Mouse (Mus musculus) left cerebral cortex, adult 11 months (tissue): ENCODE measurements at regions not wholly inside any gene's neighbourhood (a gene's known extent, or its start where the extent isn't known, plus 50 kb on each side); places are given as distances from the start of the nearest gene placed in this dataset.

Experiments
- DNase-seq: peaks from one replicate; pipeline ENCODE4 v3.0.0; 2022; ENCODE audit warnings: low spot score

- DNase-seq: no peak
Observed at GRCm38 (mm10) chr8:92065554-92066239, 263.8 kb upstream of the Irx3 start.

DNA sequence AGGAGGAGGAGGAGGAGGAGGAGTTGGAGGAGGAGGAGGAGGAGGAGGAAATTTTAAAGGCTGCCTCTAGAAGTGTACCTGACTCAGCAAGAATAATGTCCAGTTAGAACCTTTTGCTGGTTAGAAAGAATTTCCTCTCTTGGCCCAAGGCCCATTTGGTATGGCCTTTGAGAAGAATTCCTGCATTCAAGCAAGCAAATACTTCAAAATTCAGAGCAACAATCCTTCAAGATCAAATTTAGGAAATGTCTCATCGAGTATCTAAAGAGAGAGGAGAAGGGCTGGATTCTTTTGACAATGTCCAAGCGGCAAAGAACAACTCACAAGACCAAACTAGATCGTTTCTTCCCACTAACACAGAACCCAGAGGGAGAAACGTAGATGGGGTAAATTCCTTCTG is 263.1 kb upstream of the Irx3 start:
- no peak for DNase-seq

- DNase-seq: no peak
Observed at GRCm38 (mm10) chr8:92064175-92064821, 262.4 kb upstream of the Irx3 start.

DNA sequence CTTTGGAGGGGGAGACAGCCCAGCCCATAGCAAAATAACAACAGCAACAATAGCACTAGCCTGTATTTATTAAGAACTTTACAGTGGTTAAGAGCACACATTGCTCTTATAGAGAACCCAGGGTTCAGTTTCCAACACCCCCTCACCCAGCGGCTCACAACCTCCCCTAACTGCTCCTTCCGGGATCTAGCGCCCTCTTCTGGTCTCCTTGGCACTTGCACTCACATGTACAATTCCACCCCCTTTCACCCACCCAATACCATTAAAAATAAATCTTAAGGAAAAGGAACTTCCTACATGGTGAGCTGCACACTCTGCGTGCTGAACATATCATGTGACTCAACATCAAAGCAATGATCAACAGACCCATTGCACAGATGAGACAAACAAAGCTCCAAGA is 261.5 kb upstream of the Irx3 start:
- DNase-seq: no peak

GRCm38 (mm10) chr8:92059471-92059870 is 257.6 kb upstream of the Irx3 start:
- no peak for DNase-seq

DNA sequence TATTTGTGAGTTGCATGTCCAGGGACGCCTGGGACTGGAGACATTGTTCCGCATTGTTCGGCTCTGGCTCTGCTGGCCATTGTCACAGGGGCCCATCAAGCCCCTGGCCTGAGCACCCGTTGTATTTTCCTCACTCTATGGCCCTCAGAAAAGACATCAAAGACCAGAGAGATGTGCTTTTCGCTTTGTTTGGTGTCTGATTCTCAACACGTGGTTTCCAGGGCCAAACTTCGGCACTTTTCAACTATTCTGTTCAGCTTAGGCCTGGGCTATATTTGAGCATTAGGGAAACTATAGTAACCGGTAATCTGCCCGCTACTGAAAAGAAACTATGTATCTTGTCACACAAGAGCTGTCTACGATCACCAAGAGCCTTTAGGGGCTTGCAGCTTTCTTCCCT is 257.1 kb upstream of the Irx3 start:
- DNase-seq: no peak

- DNase-seq: no peak
Observed at GRCm38 (mm10) chr8:92057857-92058256, 256.0 kb upstream of the Irx3 start.

GRCm38 (mm10) chr8:92055590-92055989 is 253.7 kb upstream of the Irx3 start:
- no peak for DNase-seq

DNA sequence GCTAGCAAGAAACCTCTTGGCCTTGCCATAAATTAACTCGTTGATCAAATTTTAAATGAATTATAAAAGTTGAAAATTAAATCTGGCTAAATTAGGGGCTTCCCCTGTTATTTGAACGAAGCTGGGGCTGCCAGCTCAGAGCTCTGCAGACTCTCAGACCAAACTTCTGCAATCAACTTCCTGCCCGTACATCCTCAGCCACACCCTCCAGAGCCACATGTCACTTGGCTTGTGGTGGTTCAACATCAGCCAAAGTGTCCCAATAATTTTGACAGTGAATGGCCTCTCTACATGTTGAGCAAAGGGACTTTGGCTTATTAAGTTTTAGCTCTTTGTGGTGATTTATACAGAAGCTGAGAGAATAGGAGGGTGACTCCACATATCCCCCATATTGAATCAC is 242.8 kb upstream of the Irx3 start:
- DNase-seq: no peak

GRCm38 (mm10) chr8:92042951-92043350 is 241.1 kb upstream of the Irx3 start:
- no peak for DNase-seq

GRCm38 (mm10) chr8:92029954-92030353 is 228.1 kb upstream of the Irx3 start:
- no peak for DNase-seq

DNA sequence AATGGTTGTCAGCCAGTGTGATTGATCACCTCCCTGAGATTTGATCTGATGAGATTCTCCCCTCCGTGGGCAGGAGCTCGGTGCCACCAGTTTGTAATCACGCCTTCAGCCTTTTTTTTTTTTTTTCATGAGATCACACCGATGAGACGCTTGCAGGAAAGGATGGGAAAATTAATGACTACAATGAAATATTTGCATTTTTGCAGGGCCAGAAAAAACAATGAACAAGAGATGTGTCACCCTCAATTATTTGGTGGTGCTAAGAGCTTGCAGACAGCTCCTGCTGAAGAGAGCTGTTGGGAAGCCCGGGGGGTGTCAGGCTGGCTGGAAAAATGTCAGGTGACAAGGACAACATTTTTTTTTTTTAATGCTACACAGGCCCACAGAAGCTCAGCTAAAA is 227.6 kb upstream of the Irx3 start:
- no peak for DNase-seq

DNA sequence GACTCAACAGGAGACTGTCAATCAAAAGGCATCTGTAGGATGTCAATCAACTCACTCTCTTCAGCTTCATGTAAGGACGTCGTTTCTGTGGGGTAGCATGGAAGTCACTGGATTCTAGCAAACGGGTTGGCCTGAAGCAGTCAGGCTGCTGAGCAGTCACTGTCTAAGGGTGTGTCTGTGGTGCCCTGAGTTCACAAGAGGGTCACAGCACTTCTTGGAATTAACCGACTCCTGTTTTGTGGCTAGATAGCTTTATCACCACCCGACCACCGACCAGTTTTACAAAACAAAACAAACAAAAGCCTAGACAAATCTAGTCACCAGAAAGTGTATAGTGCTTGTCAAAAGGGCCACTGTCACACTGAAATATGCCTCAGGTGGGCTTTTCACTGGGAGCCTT is 226.4 kb upstream of the Irx3 start:
- DNase-seq: no peak

GRCm38 (mm10) chr8:92024133-92024532 is 222.3 kb upstream of the Irx3 start:
- no peak for DNase-seq

DNA sequence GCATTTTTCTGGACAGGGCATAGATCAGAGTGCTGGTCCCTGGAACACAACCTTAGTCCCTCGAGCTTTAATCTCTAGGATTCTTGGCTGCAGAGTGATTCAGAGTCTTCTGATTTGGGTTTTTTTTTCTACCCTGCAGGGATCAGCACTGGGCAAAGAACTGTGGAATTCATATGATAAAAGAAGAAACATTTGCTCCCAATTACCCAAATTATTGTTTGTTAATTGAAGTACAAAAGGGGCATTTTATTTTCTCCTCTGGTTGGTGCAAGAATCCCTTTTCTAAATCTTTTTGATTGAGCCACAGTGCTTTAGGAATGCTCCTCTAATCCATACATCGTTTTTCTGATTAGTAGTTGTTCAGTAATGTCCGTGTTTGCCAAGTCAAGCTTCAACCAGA is 219.7 kb upstream of the Irx3 start:
- DNase-seq: no peak

GRCm38 (mm10) chr8:92014704-92015103 is 212.8 kb upstream of the Irx3 start:
- no peak for DNase-seq

DNA sequence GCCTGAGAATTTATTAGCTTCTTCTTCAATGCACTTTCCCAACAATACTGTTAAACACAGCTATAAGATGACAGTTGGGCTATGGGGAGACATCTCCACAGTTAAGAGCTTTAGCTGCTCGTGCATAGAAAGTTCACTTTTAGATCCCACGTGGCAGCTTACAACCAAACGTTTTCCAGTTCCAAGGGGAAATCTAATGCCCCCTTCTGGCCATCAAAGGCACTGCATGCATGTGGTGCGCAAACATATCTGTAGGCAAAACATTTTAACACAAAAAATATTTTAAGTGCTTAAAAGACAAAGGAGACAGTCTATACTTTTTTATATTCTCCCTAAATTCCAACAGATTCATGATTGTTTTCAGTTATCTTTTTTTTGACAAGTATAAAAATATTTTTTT is 211.3 kb upstream of the Irx3 start:
- no peak for DNase-seq

- no peak for DNase-seq
Observed at GRCm38 (mm10) chr8:92010412-92010811, 208.5 kb upstream of the Irx3 start.

DNA sequence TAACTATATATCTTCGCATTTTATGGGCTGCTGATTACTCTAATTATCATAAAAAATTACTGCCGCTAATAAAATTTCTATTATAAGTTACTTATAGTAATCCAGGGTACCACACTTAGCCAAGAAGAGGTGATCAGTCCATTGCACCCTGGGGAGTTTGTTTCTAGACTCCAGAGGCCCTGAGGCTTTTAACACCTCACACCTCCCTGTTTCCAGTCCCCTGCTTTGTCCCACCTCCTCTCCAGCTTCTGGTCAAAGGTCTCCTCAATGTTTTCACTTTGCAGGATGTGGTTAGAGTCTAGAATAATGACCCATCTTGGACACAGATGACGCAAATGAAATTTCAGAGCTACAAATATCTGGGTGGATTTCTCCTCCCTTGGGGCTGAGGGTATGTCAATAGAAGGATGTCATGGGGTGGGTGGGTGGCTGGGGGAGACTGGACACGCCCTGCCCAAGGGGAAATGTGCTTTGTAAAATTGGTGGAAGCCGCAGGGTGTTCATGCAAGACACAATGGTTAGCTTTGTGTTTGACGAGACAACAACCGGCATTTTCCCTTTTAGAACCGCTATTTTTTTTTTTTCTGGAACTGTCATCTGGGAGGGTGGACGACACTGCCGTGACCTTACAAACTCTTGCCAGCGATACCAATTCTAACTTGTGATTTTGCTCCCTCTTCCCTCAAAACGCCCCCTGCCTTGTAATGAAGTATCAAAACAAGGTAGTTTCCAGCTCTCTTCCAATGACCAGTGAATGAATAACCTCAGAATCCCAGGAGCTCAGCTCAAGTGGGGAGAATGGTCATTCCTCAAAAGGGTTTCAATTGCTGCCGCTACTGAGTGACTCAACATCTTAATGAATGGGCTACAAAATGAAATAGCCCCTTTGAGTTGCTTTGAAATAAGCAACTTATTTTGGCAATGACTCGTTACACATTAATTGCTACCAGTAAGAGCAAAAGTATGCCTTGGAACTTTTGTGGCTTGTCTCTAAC is 207.0 kb upstream of the Irx3 start:
- DNase-seq: no peak

DNA sequence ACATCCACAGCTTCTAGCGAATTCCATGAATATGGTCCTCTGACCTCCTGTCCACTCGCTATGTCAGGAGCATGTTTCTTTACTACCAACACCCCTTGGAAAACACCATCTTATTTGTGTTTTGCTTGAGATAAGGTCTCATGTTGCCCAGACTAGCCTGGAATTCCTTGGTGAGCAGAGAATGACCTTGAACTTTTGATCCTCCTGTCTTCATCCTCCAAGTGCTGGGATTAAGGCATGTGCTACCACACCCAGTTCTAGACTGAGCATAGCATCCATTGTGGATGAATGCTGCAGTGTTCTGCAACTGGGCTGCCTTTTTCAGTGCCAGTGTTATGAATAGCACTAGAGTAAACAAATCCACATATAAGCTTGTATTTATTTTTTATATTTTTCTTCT is 203.2 kb upstream of the Irx3 start:
- no peak for DNase-seq

DNA sequence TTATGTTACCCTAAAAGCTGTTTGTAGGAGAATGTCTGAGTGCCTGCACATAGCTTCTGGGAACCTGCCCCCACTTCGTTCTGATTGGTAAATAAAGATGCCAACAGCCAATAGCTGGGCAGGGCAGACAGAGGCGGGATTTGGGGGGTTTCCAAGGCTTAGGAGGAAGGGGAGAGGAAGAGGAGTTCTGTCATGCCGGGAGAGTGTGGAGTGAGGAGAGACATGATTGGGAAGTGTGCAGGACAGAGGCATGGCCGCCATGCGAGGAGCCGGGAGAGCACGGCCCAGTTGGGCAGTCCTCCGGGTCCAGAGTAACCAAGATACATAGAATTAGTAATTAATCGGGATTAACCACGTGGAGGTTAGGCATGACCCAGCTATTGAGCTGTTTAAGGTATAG is 202.7 kb upstream of the Irx3 start:
- DNase-seq: no peak

DNA sequence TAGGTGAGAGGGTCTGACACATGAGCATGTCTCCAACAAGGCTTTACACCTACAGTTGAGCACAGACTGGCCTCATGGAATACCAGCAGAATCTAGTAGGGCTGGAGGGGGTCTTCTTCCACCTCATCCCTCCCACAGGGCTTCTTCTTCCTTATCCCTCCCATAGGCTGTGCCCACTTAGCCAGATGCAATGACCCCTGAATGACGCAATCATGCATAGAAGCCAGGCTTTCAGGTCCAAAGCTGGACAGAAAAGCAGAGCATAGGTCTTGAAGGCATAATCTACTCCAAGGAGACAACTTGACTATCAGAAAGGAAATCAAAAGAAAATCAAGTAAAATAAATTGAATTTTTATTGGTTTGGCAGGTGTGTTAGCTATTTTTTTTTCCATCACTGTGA is 198.5 kb upstream of the Irx3 start:
- no peak for DNase-seq

DNA sequence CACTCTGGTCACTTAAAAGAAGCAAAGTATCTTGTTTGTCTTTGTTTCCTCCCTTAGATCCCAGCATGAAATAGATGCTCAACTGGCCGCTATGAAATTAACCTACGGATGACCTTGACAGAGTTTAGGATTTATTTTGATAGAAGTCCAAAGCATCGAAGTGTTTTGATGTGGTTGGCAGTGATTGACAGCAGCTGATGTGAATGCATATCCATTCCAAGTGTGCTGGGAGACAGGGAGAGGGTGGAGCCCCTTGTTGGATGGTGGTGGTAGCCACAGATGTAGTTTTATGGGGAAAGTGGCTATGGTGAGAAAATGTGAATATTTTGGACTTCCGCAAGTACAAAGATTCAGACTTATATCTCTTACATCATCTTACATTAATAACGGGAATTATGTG is 197.8 kb upstream of the Irx3 start:
- DNase-seq: no peak
